Mouse (Mus musculus): ENCODE results near the gene Usp46. TPM values are rescaled to one million over a fixed set of nuclear protein-coding genes. Genes with fewer than 3 reads are reported as not detected.

Usp46 gene
- polyA plus RNA-seq, 1 experiment: 2.2 TPM

GRCm38 (mm10) chr5:73953066-73953614 is 115.1 kb downstream of the Usp46 start:
- Histone ChIP-seq H3K4me1 (replicated peaks; ENCODE audit: control insufficient read depth, insufficient read depth, low read length) (no peaks in the 10 kb centered on the region), H3K36me3 (ENCODE audit: control insufficient read depth, insufficient read depth, low read length) (no peaks in the 10 kb centered on the region), H3K27me3 (ENCODE audit: control insufficient read depth, insufficient read depth, low read length) (no peaks in the 10 kb centered on the region), H3K4me3 (ENCODE audit: control insufficient read depth, insufficient read depth, low read length) (no peak overlapping the region), H3K27ac (ENCODE audit: control insufficient read depth, insufficient read depth, low read length) (no peak overlapping the region)
- TF ChIP-seq CTCF (IDR thresholded peaks at IDR 0.05; ENCODE audit: borderline replicate concordance, control insufficient read depth, extremely low read depth, insufficient read depth, low read length, poor library complexity) (no peak), POLR2A (IDR thresholded peaks at IDR 0.05; ENCODE audit: control insufficient read depth, extremely low read depth, insufficient read depth, low read length, poor library complexity) (no peak)
- WGBS: 91% methylated on average over 3 of the region's 3 CpGs
- no peak for DNase-seq

GRCm38 (mm10) chr5:73951649-73952000 is 116.6 kb downstream of the Usp46 start:
- TF ChIP-seq CTCF (IDR thresholded peaks at IDR 0.05; ENCODE audit: borderline replicate concordance, control insufficient read depth, extremely low read depth, insufficient read depth, low read length, poor library complexity) (no peak), POLR2A (IDR thresholded peaks at IDR 0.05; ENCODE audit: control insufficient read depth, extremely low read depth, insufficient read depth, low read length, poor library complexity) (no peak)
- H3K4me1 ChIP-seq (replicated peaks; ENCODE audit: control insufficient read depth, insufficient read depth, low read length): no peaks in the 10 kb centered on the region
- no peak for DNase-seq
- 83% methylated on average over 1 of the region's 1 CpGs for WGBS
- H3K27ac ChIP-seq (ENCODE audit: control insufficient read depth, insufficient read depth, low read length): no peak overlapping the region
- no peaks in the 10 kb centered on the region for H3K27me3 ChIP-seq (ENCODE audit: control insufficient read depth, insufficient read depth, low read length)
- H3K4me3 ChIP-seq (ENCODE audit: control insufficient read depth, insufficient read depth, low read length): no peak overlapping the region
- no peaks in the 10 kb centered on the region for H3K36me3 ChIP-seq (ENCODE audit: control insufficient read depth, insufficient read depth, low read length)

- Histone ChIP-seq H3K4me3 (ENCODE audit: control insufficient read depth, insufficient read depth, low read length) (no peak overlapping the region), H3K27me3 (ENCODE audit: control insufficient read depth, insufficient read depth, low read length) (no peaks in the 10 kb centered on the region), H3K27ac (ENCODE audit: control insufficient read depth, insufficient read depth, low read length) (no peak overlapping the region), H3K4me1 (replicated peaks; ENCODE audit: control insufficient read depth, insufficient read depth, low read length) (no peaks in the 10 kb centered on the region), H3K36me3 (ENCODE audit: control insufficient read depth, insufficient read depth, low read length) (no peaks in the 10 kb centered on the region)
- 91% methylated on average over 16 of the region's 16 CpGs for WGBS
- no peak for DNase-seq
- TF ChIP-seq CTCF (IDR thresholded peaks at IDR 0.05; ENCODE audit: borderline replicate concordance, control insufficient read depth, extremely low read depth, insufficient read depth, low read length, poor library complexity) (no peak), POLR2A (IDR thresholded peaks at IDR 0.05; ENCODE audit: control insufficient read depth, extremely low read depth, insufficient read depth, low read length, poor library complexity) (no peak)
These were observed 117.2 kb downstream of the Usp46 start for GRCm38 (mm10) chr5:73950809-73951648.

Other genes with a start within 250 kb of the Usp46 start
- gene Rasl11b, start 126.9 kb upstream of the Usp46 start, polyA plus RNA-seq (2012; rRNA removed): 30.9 and 33.9 TPM in 2 replicates

Measured in thymus, adult 2 months (tissue).